Comparison of ENCODE assay signal across 9 mouse cellular contexts in genomic region chr10:42962655-42963054, GRCm38 (mm10).
DNase-seq lines count a peak whose midpoint lies in the region; ATAC-seq and TF ChIP-seq lines count a peak whose summit lies in the region.
"Had no signal": no experiment of that assay in that cellular context is flagged by ENCODE, and none has a peak within 500 bp of the region (broad histone marks: within the 10 kb centered on the region; RNA-seq: fewer than 3 reads in every experiment).

No protein-coding gene starts in this region.

- H3K4me1 ChIP-seq in midbrain, postnatal 0 days (ENCODE audit: insufficient read depth, low read length), result no peaks in the 10 kb centered on the region
- peaks cover 29% of the 10 kb centered on the region for H3K4me1 ChIP-seq in forebrain, embryonic 10.5 days

- no peak overlapping the region for H3K4me3 ChIP-seq in midbrain, postnatal 0 days (ENCODE audit: low read depth, low read length)
- H3K4me3 ChIP-seq in forebrain, embryonic 10.5 days, result no peak overlapping the region
- H3K4me3 ChIP-seq: heart, embryonic 13.5 days; myocyte had no signal

- DNase-seq in MEL-GATA-1-ER (ENCODE audit: extremely low read depth, low read depth), result peak; percentile 81
- DNase-seq in lung, postnatal 36 days, result peak; percentile 48
- DNase-seq in right cerebral cortex, postnatal 25 days, result no peak
- no peak for DNase-seq in midbrain, postnatal 0 days (ENCODE audit: low spot score)
- DNase-seq in forebrain, embryonic 10.5 days (ENCODE audit: extremely low spot score, low spot score), result no peak

- H3K4me2 ChIP-seq in midbrain, postnatal 0 days (ENCODE audit: low read depth, low read length, poor library complexity, severe bottlenecking), result no peak overlapping the region
- H3K4me2 ChIP-seq: heart, embryonic 13.5 days had no signal

- H3K27me3 ChIP-seq in midbrain, postnatal 0 days (ENCODE audit: insufficient read depth, low read length), result no peaks in the 10 kb centered on the region
- 0 out of 2 replicates have a peak, but pooled peaks cover 13% of the 10 kb centered on the region for H3K27me3 ChIP-seq in forebrain, embryonic 10.5 days (ENCODE audit: poor library complexity, severe bottlenecking)

- ATAC-seq in CD4-positive, CD25-positive, alpha-beta regulatory T cell, adult 4 months, result peak; percentile 56
- ATAC-seq in hematopoietic stem cell, adult 5-6 weeks (replicated peaks in 1 of 2; ENCODE audit: insufficient read depth in 1 of 2, low FRiP score in 2 of 2, low TSS enrichment in 1 of 2, low read depth in 1 of 2, poor library complexity in 2 of 2, severe bottlenecking in 2 of 2), result peak; percentile 37 to 46
- no peak for ATAC-seq in midbrain, postnatal 0 days (ENCODE audit: low FRiP score)

- no peak overlapping the region for H3K27ac ChIP-seq in midbrain, postnatal 0 days (ENCODE audit: low read depth, low read length)
- H3K27ac ChIP-seq in forebrain, embryonic 10.5 days, result no peak overlapping the region
- H3K27ac ChIP-seq: heart, embryonic 13.5 days had no signal

- no peaks in the 10 kb centered on the region for H3K9me3 ChIP-seq in midbrain, postnatal 0 days (ENCODE audit: low read length)
- H3K9me3 ChIP-seq in forebrain, embryonic 10.5 days, result peaks cover 5% of the 10 kb centered on the region; the same call in 1 of the 2 replicates
- H3K9me3 ChIP-seq: heart, embryonic 13.5 days had no signal

- 89% methylated on average over 13 of the region's 13 CpGs for WGBS in midbrain, postnatal 0 days
- 93% methylated on average over 13 of the region's 13 CpGs for WGBS in forebrain, embryonic 10.5 days

- no peak for TF ChIP-seq CTCF in midbrain, postnatal 0 days (IDR thresholded peaks at IDR 0.05)

- no peak overlapping the region for H3K9ac ChIP-seq in midbrain, postnatal 0 days (replicated peaks; ENCODE audit: low read length, poor library complexity, severe bottlenecking)
- H3K9ac ChIP-seq: heart, embryonic 13.5 days had no signal

- H3K36me3 ChIP-seq in midbrain, postnatal 0 days (ENCODE audit: insufficient read depth, low read length), result no peaks in the 10 kb centered on the region
- H3K36me3 ChIP-seq in forebrain, embryonic 10.5 days (replicated peaks), result no peaks in the 10 kb centered on the region
- H3K36me3 ChIP-seq: heart, embryonic 13.5 days had no signal

Comparison
In these comparisons a context has a peak if more than half of its experiments do, and no peak if none do; other contexts are left out.
1. DNase-seq: peak in MEL-GATA-1-ER (single experiment) and lung, postnatal 36 days (single experiment); none in right cerebral cortex, postnatal 25 days (single experiment), midbrain, postnatal 0 days (single experiment) and forebrain, embryonic 10.5 days (single experiment).